In genomic region chr5:129895198-129896088, GRCm38 (mm10) we compare ENCODE assay signal across 7 mouse cellular contexts. TPM values are rescaled to one million over a fixed set of nuclear protein-coding genes. Genes with fewer than 3 reads are reported as not detected.
DNase-seq lines count a peak whose midpoint lies in the region; ATAC-seq lines count a peak whose summit lies in the region.

Gene Zbed5, plus strand, starts transcription at chr5:129895723.

- no peaks in the 10 kb centered on the region for H3K9me3 ChIP-seq in intestine, embryonic 16.5 days (ENCODE audit: control insufficient read depth, low read length)
- H3K9me3 ChIP-seq in midbrain, embryonic 11.5 days (ENCODE audit: control insufficient read depth, low read length): no peaks in the 10 kb centered on the region

- peak within 1 kb of the TSS; percentile 65 for H3K4me3 ChIP-seq in intestine, embryonic 16.5 days (ENCODE audit: low read length)
- peak within 1 kb of the TSS; percentile 58 for H3K4me3 ChIP-seq in midbrain, embryonic 11.5 days (ENCODE audit: low read depth, low read length)

- intact Hi-C loops in left cerebral cortex, postnatal 36 days (cut with DNase I): no loop called here

- ATAC-seq in intestine, embryonic 16.5 days: peak; percentile 100
- ATAC-seq in midbrain, embryonic 11.5 days (ENCODE audit: low FRiP score): peak; percentile 100

- no peaks in the 10 kb centered on the region for H3K27me3 ChIP-seq in intestine, embryonic 16.5 days (replicated peaks; ENCODE audit: control insufficient read depth, insufficient read depth, low read length)
- no peaks in the 10 kb centered on the region for H3K27me3 ChIP-seq in midbrain, embryonic 11.5 days (ENCODE audit: control insufficient read depth, insufficient read depth, low read length)

- H3K4me1 ChIP-seq in intestine, embryonic 16.5 days (ENCODE audit: control insufficient read depth, insufficient read depth, low read length): peaks cover 3% of the 10 kb centered on the region; the same call in 1 of the 2 replicates
- H3K4me1 ChIP-seq in midbrain, embryonic 11.5 days (ENCODE audit: control insufficient read depth, insufficient read depth, low read length): peaks cover 7% of the 10 kb centered on the region

- H3K9ac ChIP-seq in intestine, embryonic 16.5 days (ENCODE audit: low read depth, low read length): peak within 1 kb of the TSS; percentile 67
- H3K9ac ChIP-seq in midbrain, embryonic 11.5 days (ENCODE audit: low read length): peak within 1 kb of the TSS; percentile 64

- 2% methylated on average over 44 of the region's 44 CpGs for WGBS in intestine, embryonic 16.5 days
- 2% methylated on average over 44 of the region's 44 CpGs for WGBS in midbrain, embryonic 11.5 days

- H3K27ac ChIP-seq in intestine, embryonic 16.5 days (ENCODE audit: low read length): no peak within 1 kb of the TSS
- no peak within 1 kb of the TSS for H3K27ac ChIP-seq in midbrain, embryonic 11.5 days (ENCODE audit: low read depth, low read length)

- H3K36me3 ChIP-seq in intestine, embryonic 16.5 days (ENCODE audit: control insufficient read depth, insufficient read depth, low read length): no peaks in the 10 kb centered on the region
- no peaks in the 10 kb centered on the region for H3K36me3 ChIP-seq in midbrain, embryonic 11.5 days (ENCODE audit: control insufficient read depth, insufficient read depth, low read length)

- H3K4me2 ChIP-seq in intestine, embryonic 16.5 days (ENCODE audit: low read depth, low read length): peak within 1 kb of the TSS; percentile 68
- peak within 1 kb of the TSS; percentile 80 for H3K4me2 ChIP-seq in midbrain, embryonic 11.5 days

- peak; percentile 86 for DNase-seq in adrenal gland, adult 8-10 months
- DNase-seq in embryo, embryonic 9.5 days (ENCODE audit: extremely low spot score): peak; percentile 88
- DNase-seq in gastrocnemius, postnatal 4 days (ENCODE audit: low spot score in 2 of 2): peak; percentile 48 to 82
- DNase-seq in left cerebral cortex, postnatal 36 days (ENCODE audit: low spot score in 2 of 2): peak; percentile 85 to 88
- DNase-seq in midbrain, embryonic 11.5 days (ENCODE audit: low spot score, missing footprints): peak; percentile 97
- DNase-seq in skeletal muscle tissue, adult 2 months (ENCODE audit: low read depth, low spot score): peak; percentile 90

RNA-seq across cellular contexts. Expression of gene Zbed5, which starts in this region (rescaled TPM):
- total RNA-seq in adrenal gland, adult 8-10 months (2022): 1 to 10 TPM; 1.5 to 3.3 (median 2.0) TPM
- 1 to 10 TPM; 1.5 to 2.0 TPM for total RNA-seq in gastrocnemius, postnatal 4 days (2021)
- polyA plus RNA-seq in intestine, embryonic 16.5 days (2015; fragmentation: Nextera tagmentation; extraction: Ambion mirVana): 2.2 and 2.4 TPM in 2 replicates
- total RNA-seq in left cerebral cortex, postnatal 36 days (2021): 1 to 10 TPM; 5.1 to 5.6 TPM
- polyA plus RNA-seq in midbrain, embryonic 11.5 days (2014; fragmentation: Nextera tagmentation; extraction: Ambion mirVana): 7.1 and 9.3 TPM in 2 replicates
